Mouse (Mus musculus): ENCODE data around the gene Cenps. TPM values are rescaled to one million over a fixed set of nuclear protein-coding genes. Genes with fewer than 3 reads are reported as not detected.

Cenps gene
- 1.9 and 2.4 TPM in 2 replicates for polyA plus RNA-seq (2012; rRNA removed; ENCODE audit: low replicate concordance)

DNA sequence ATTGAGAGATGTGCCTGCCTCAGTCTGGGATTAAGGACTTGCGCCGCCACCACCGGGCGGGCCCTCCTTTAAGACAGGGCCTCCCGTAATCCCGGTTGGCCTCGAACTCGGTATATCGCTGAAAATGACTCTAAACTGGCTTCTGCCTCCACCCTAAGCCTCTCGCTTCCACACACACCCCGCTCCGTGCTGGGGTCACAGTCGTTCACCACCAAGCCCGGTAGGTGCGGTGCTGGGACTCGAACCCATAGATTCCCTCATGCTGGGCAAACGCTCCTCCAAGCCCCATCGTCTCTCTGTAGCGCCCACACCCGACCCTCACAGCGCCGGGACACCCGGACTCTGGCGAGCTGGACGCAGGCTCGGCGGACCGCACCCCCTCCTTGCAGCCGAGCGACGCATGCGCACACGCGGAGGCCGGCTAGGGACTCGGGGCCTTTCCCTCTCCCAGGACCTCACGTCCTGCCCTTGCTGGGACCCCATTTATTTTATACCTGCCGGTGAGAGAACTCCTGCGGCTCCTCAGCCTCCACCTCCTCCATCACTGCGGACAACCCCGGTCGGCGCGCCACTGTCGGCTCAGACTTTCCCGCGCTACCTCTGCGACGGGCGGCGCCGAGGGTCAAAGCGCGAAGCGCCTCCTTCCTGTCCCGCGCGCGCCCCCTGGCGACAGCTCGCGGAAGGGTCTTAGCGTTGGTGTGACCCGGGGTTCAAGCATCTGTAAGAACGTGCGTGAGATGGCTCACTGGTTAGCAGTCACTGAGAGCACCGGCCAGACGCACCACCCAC lies at the start of gene Cenps:
TSS of gene Cenps (minus strand) at position 648 of the 789 bp plus-strand sequence.

DNA sequence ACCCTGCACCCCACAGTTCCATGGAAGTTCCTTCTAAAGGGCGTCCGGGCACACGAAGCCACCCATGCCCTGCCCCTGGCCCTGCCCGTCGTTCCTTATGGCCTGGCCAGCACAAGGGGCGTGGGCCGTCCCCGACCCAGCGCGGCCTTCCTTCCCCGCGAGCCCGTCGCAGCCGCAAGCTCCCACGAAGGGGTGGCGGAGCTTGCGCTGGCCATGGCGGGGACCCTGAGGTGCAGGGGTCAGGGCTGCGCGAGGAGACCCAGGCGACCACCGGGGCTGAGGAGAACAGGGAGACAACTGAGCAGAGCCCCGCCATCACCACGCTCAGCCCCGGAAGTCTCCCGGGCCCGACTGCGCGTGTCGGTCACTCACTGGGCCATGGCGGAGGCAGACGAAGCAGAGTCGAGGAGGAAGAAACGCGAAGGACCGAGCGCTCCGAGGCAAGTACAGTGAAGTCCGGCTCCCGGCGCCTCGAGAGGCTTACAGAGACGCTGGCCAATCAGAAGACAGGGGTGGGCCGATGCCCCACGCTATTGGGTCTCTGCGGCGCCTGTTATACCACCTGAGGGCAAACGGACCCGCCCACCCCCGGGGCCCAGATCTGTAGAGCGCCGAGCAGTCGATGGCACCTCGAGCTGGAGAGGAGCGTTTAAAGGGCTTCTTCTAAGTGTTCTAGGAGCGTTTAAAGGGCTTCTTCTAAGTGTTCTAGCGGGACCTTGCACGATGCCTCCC lies 29.0 kb upstream of the Cenps start, which contains the start of gene Pgd:
TSS of gene Pgd (minus strand) at position 557 of the 732 bp plus-strand sequence.

DNA sequence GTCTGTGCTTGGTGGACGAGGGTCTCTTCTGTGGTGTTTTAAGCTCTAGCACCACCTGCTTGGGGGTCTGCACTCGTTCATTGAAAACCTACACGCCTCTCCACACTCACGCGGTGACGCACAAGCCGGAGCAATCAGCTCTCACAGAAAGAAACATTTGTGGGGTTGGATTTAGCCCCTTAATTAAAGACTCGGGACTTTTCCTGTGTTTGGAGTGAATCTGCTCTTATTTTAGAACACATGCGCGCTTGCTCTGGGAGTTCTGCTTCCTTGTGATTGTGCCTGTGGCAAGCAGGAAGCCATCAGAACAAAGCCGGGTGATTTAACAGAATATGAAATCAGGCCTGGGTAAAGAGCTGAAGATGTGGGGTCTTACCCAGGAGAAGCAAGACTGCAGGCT lies 10.8 kb downstream of the Cenps start, which contains the start of gene Cort:
TSS of gene Cort (minus strand) at position 101 of the 400 bp plus-strand sequence.

DNA sequence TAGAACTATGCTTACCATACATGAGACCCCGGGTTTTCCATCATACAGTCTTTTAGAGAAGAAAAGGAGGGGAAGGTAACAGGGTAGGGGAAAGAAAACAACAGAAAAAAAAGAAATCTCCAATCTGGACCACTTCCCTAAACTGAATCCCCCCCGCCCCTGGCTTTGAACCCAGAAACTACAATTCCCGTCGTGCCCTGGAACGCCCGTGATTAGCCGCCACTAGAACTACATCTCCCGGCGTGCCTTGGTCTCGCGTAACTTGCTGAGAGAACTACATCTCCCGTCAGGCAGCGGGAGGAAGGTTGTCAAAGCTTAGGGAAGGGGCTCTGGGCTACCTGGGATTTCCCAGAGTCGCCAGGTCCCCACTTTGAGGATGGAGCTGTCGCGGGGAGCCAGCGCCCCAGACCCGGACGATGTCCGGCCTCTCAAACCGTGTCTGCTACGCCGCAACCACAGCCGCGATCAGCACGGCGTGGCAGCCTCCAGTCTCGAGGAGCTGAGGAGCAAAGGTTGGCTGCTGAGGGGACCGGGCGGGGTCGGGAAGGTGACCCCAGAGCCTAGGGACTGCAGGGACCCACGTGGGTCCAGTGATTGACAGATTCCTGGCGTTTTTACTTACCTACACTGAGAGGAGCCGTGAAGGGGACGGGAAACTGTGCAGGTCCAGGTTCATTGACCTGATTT lies 33.4 kb downstream of the Cenps start, which contains the start of gene Dffa:
TSS of gene Dffa (plus strand) at position 272 of the 687 bp plus-strand sequence.

DNA sequence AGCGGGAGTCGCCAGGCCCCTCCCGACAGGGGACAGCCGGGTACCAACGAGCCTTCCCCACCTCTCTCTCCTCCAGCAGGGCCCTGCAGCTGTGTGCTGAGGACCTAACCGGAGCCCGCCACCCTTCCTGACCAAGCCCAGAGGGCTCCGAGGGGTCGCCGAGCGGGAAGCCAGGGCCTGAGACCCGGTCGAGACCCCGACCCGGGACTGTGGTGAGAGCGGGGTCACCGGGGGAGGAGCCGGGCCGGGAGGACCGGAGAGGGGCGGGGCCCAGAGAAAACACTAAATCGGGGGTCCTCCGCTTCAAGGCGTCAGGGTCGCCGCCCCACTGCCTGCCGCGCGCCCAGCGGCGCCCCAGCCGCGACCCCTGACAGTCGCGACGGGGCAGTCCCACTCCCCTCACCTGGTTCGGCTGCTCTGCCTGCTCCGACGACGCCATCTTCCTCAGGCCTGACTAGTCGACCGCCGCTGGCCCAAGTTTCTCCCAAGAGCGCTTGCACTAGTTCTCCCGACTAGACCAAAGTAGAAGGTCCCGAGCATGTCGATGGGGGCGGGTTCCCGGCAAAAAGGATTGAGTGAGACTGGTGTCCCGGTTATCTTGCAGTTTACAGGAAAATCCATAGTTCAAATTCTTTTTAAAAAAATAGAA lies 37.9 kb downstream of the Cenps start, which contains the start of gene Pex14:
TSS of gene Pex14 (minus strand) at position 508 of the 649 bp plus-strand sequence.

Other genes with a start within 250 kb of the Cenps start
- gene Pex14, start 37.8 kb downstream of the Cenps start, polyA plus RNA-seq (2012; rRNA removed; ENCODE audit: low replicate concordance): 47.6 and 79.5 TPM in 2 replicates
- 18.1 and 30.3 TPM in 2 replicates for gene Dffa, start 33.5 kb downstream of the Cenps start, polyA plus RNA-seq (2012; rRNA removed; ENCODE audit: low replicate concordance)
- not detected in 2 replicates for gene Cort, start 10.9 kb downstream of the Cenps start, polyA plus RNA-seq (2012; rRNA removed; ENCODE audit: low replicate concordance)
- 350 and 398 TPM in 2 replicates for gene Pgd, start 29.1 kb upstream of the Cenps start, polyA plus RNA-seq (2012; rRNA removed; ENCODE audit: low replicate concordance)
- 37.1 and 81.4 TPM in 2 replicates for gene Kif1b, start 170.1 kb upstream of the Cenps start, polyA plus RNA-seq (2012; rRNA removed; ENCODE audit: low replicate concordance)